Mouse (Mus musculus): ENCODE results near the gene Gata3.

Gata3 gene

DNA sequence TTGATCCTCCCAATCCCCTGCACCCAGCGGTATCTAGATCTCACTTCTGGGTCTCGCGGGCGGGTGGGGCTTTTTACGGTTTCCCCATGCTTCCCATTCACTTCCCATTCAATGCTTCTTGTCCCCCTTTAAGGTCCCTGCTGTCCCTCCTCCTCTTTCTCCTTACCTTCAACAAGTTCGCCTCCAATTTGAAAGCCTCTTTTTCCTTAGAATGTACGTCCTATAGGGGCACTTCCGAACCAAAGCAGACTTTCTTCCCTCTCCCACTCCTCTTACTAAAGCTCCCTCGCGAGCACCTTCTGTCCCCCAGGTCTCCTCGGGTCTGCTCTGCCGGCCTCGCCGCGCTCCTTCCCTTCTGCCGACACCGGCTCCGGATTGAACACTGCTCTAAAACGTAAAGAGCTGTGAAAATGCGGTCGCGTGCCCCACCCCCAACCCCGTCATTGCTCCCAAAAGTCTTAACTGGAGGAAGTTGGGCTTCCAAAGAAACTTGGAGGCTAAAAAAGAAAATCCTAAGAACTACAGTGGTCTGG, at the start of gene Gata3:
Gene Gata3 (minus strand): TSS at position 384 of the 533 bp plus-strand sequence.
- peak; percentile 36 for DNase-seq

GRCm38 (mm10) chr2:9939250-9939649, 49.4 kb upstream of the Gata3 start:
- DNase-seq, result peak; percentile 18

DNA sequence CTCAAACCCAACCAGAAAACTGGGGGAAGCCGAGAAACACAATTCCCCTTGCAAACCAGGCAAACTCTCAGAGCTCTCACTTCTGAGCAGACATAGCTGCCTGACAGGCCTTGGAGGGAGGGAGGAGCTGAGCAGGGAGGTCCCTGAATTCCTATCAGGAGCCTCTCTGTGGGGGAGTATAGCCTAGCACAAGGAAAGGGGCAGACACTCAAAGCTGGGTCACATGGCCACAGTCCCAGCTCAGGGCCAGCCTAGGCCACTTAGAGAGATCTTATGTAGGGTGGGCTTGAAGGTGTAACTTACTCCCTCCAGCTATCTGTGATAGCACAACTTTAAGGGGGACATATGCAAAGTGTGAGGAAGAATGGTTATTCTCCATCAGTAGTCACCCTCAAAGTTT, 46.1 kb upstream of the Gata3 start:
- no peak for DNase-seq

DNA sequence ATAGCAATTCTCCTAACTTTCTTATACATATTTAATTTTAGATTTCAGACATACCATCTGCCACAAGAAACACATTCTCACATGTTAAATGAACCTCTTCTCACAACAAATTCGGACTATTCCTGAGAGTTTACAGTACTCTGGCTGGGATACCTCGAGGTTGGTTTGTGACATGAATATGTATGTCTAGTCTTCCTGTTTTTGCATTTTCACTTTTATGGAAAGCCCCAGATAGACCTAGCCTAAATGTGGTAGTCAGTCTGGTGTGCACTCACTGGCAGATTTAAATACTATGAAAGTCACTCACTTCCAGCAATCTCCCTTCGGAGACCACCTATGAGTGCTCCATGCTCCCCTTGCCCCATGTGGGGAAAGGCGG, 37.1 kb upstream of the Gata3 start:
- DNase-seq, result no peak

- no peak for DNase-seq
Observed at GRCm38 (mm10) chr2:9926194-9926904, 36.5 kb upstream of the Gata3 start.

GRCm38 (mm10) chr2:9918691-9919471, 29.0 kb upstream of the Gata3 start:
- DNase-seq, result no peak

GRCm38 (mm10) chr2:9917602-9918001, 27.8 kb upstream of the Gata3 start:
- no peak for DNase-seq

GRCm38 (mm10) chr2:9905995-9906394, 16.2 kb upstream of the Gata3 start:
- no peak for DNase-seq

DNA sequence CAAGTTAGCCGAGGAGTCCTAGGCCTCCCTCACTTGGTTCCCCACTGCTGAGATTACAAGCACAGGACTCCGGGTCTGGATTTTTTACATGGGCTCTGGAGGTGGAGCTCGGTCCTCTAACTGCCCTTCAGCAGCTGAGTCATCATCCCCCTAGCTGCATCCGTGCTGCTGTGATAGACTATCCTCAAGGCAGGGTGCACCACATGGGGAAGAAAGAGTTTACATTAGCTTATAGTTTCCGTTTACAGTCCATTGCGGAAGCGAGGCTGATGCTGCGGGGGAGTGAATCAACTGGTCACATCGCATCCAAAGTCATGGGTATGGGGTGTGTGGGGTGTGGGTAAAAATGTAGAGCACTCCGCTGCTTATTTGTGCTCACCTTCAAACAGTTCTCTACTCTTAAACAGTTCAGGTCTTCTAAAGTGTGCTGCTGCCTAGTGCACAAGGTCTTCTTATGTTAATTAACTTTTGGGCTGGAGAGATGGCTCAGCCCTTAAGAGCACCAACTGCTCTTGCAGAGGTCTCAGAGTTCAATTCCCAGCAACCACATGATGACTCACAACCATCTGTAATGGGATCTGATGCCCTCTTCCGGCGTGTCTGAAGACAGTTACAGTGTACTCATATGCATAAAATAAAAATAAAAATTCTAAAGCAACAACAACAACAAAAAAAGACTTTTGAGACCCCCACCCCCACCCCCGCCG, 14.2 kb upstream of the Gata3 start:
- no peak for DNase-seq

GRCm38 (mm10) chr2:9897846-9898245, 8.0 kb upstream of the Gata3 start:
- DNase-seq, result no peak

DNA sequence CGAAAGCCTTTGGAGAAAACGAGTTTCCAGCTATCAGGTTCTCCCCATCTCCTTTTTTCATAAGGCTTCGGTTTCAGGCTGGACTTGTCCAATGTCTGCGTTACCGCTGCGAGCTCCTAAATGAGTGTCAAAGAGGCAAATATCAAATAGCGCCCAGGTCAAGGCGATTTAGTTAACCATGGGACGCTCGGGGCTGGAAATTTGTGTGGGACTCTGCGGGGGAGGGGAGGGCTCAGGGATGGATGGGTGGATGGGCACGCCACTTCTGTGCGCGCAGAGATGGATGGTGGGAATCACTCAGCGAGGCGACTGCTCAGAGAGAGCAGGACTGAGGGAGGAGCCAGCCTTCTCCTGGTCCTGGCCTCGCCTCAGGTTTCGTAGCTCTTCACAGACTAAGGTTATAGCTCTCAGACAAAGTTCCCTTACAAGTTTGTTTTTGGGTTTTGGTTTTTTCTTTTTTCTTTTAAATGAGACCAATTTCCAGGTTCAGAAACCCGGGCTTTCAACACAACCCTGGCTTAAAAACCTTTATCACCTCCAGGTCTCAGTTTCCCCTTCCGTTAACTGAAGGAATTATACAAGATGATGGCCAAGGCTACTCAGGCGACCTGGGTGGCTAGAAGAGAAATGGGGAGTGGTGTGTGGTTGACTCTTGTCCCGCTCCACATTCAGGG, 6.4 kb upstream of the Gata3 start:
- no peak for DNase-seq

GRCm38 (mm10) chr2:9894836-9895593, 5.2 kb upstream of the Gata3 start:
- DNase-seq, result no peak

DNA sequence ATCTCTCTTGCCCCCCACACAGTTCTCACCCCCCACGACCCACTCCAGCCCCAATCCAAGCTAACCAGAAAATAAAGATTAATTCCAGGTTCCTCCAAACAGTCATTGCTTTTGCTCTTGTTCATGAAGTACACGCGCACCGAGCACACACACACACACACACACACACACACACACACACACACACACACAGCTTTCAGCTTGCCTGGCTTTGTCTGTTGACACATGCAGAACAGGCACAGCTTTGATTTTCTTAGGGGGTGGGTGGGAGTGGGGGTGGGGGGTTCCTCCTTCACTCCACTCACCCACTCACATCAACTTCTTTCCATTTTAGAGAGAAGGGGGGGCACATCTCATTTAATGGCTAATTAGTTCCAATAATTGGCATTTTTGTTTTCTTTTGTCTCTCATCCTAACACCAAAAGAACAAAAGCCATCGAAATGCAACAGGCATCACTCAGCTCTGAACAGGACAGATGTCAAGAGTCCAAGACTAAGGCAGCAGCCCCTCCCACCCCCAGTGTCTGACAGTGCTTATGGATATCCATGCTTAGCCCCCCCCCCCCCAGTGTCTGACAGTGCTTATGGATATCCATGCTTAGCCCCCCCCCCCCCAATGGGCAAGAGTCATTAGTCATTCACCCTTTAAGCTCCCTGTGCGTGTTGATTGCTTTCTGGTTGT, 3.6 kb upstream of the Gata3 start:
- DNase-seq, result no peak

DNA sequence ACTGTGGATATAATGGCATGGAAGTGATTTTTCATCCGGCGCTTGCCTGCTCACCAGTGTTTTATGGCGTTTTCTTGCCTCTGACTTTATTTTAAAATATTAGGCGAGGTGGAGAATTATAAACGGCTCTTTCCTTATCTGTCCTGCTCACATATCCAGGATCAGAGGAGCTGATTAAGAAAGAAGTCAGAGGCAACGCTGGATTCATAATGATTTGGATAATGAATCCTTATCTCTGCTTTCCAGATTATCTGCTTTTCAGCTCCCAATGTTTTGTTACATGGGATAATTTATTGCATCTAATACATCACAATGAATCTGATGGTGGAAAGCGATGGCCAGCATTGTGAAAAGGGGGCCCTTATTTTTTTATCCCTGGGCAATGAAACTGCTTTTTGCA, 2.7 kb upstream of the Gata3 start:
- DNase-seq, result no peak

GRCm38 (mm10) chr2:9890906-9891305, 1.1 kb upstream of the Gata3 start:
- no peak for DNase-seq

GRCm38 (mm10) chr2:9890251-9890650, 417 bp upstream of the Gata3 start:
- no peak for DNase-seq

GRCm38 (mm10) chr2:9888913-9889650, 752 bp downstream of the Gata3 start, which contains the start of gene 9230102O04Rik:
Gene 9230102O04Rik, minus strand, starts transcription at chr2:9889540.
- peak; percentile 68 for DNase-seq

DNA sequence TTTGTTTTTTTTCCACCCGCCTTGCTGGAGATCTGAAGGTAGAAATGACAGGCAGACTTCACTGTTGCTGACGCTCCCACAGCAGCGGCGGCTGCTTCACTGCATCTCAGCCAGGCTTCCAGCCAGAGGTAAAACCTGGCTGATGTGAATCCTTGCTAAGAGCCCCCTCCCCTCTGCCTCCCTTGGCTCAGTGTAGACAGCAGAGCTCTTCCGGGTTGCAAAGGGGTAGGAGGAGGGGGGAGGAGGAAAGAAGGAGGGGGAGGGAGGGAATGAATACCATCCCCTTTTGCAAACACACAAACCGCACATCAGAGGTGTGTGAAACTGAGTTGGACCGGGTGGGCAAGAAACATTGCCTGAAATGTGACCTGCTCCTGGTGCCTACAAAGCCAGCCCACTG, 2.2 kb downstream of the Gata3 start:
- no peak for DNase-seq

GRCm38 (mm10) chr2:9886921-9887610, 2.8 kb downstream of the Gata3 start:
- DNase-seq, result no peak

DNA sequence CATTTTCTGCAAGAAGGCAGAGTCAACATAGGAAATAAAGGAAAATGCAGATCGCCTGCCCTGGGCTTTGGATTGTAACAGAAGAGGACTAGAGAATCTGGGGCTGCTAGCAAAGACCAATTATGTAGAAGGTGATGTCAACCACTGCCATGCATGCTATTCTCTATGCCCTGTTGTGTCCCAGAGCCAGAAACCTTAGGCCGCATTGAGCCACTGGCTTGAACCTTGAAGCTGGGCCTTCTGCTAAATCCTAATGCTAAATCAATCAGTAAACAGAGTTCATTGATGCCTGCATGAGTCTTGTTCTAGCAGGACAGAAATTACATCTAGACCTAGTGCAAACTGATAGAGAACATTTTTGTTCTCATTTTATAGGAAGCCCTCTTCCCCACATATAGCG, 3.8 kb downstream of the Gata3 start:
- DNase-seq, result no peak
